Mouse (Mus musculus) urinary bladder, postnatal 25 days (tissue): ENCODE results near the gene Gm21964.

Source experiments
- DNase-seq: peaks from one replicate; pipeline ENCODE4 v3.0.0; 2022; ENCODE audit warnings: low spot score

Gm21964 gene

GRCm38 (mm10) chr8:110100907-110101306 lies at the start of gene Gm21964:
TSS of gene Gm21964 (plus strand) at chr8:110101207.
- no peak for DNase-seq

DNA sequence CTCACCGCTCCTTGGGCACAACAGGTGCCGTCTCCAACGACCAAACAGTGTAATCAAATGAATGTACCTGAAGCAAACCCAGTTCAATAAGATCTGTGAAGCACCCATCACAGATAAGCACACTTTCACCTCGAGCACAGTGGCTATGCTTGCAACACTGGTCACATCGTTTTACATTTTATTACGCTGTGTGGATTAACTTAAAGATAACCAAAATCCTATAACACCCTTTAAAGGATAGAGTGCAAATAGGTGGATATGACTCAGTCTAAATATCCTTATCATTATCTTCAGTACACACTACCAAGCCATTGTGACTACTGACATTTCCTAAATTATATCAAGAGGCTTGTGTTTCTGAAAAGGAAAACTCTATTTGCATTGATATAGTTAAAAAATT lies 49.8 kb upstream of the Gm21964 start:
- DNase-seq: no peak

DNA sequence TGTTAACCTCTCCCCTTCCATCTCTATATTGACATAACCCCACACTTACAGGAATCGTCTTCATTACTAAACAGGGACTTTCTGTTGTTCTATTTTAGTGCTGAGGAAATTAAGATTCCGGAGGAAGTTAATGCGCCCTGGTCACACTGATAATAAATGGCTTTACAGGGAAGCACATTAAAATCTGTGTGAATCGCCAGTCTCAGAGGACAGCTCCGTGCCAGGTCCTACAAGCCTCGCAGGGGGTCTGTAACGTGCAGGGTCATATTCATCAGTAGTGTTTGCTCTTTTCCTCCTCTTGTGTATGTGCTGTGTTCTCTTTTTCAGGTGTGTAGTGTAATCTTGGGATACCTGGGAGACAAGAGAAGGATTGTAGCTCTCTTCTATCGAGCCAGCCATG lies 42.8 kb upstream of the Gm21964 start:
- no peak for DNase-seq

DNA sequence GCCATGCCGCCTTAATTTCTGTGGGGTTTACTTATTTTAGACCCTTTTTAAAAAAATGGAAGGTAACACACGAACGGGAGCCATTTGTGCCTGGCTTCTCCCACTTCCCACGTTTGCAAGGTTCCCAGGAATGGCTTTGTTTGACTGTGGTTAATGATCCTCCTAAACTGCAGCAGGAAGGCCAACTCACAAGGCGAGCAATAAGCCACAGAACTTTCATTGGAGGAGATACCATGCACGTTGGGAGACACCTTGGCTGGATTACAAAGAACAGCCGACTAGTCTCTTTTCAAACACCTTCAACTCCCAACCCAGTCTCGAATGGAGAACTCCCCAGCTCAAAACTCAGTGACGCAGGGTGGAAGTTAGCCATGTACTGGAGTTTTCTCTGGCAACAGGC lies 36.8 kb upstream of the Gm21964 start:
- no peak for DNase-seq

DNA sequence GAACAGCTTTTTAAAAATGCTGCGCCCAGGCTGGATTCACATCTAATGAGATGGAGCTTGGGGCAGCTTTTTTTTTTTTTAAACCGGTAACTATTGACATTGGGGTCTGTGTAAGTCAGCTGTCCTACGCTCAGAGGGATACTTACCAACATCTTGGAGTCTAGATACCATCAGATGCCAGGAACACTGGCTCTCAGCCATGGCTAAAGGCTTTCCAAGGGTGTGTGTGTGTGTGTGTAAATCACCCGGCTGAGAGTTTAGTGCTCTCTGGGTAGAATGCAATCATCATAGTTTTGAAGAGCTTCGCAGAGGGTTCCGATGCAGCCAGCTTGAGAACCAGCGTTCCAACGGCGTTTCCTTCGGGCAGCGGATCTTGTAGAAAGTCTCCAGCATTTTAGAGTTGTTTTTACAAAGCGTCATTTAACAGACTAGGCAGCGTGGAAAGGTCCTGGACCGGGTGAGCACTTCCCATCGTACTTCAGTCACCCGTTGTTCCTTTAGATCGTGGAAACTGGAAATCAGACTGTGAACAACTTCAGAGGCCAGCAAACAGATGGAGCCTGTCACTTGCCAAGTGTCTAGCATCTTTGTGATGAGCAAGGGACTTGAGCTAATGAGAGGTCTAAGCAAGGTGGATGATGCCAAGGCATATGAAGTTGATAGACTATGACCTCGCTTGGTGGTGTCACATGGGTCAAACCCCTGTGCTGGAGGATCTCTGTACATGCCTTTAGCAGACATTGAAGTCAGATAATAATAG lies 36.2 kb upstream of the Gm21964 start:
- no peak for DNase-seq

- DNase-seq: no peak
Measured at GRCm38 (mm10) chr8:110065676-110066075, 35.3 kb upstream of the Gm21964 start.

GRCm38 (mm10) chr8:110069706-110070105 lies 31.3 kb upstream of the Gm21964 start:
- no peak for DNase-seq

- DNase-seq: peak; percentile 65
Measured at GRCm38 (mm10) chr8:110071600-110071999, 29.4 kb upstream of the Gm21964 start.

- no peak for DNase-seq
Measured at GRCm38 (mm10) chr8:110074496-110074895, 26.5 kb upstream of the Gm21964 start.

- DNase-seq: peak; percentile 60
Measured at GRCm38 (mm10) chr8:110079282-110080221, 21.5 kb upstream of the Gm21964 start, which contains the start of gene Zfp612. TSS of gene Zfp612 (plus strand) at chr8:110079746.

GRCm38 (mm10) chr8:110082416-110083105 lies 18.4 kb upstream of the Gm21964 start:
- DNase-seq: no peak

GRCm38 (mm10) chr8:110091869-110092268 lies 9.1 kb upstream of the Gm21964 start:
- no peak for DNase-seq

DNA sequence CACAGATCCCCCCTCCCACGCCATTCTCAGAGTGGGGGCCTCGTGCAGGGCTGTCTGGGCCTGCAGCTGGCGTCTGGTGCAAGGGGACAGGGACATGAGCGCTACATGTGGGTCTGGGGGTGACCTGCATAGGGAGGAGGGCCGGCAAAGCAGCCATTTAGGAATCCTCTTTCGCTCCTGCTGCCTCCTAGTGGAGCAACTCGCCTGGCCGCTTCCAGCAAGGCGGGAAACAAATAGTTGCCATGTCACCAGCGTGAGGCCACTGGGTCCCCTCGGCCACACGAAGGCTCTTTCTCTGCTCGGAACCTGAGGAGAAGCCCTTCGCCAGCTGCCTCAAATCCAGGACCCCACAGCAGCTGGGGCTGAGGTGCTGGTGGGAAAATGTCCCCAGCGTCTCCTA lies 669 bp downstream of the Gm21964 start:
- no peak for DNase-seq

GRCm38 (mm10) chr8:110102653-110103052 lies 1.6 kb downstream of the Gm21964 start, which contains the start of gene Gm17720:
TSS of gene Gm17720 (minus strand) at chr8:110102753.
- DNase-seq: no peak

- no peak for DNase-seq
Measured at GRCm38 (mm10) chr8:110119715-110120114, 18.7 kb downstream of the Gm21964 start.

GRCm38 (mm10) chr8:110130537-110130936 lies 29.5 kb downstream of the Gm21964 start:
- peak; percentile 60 for DNase-seq

DNA sequence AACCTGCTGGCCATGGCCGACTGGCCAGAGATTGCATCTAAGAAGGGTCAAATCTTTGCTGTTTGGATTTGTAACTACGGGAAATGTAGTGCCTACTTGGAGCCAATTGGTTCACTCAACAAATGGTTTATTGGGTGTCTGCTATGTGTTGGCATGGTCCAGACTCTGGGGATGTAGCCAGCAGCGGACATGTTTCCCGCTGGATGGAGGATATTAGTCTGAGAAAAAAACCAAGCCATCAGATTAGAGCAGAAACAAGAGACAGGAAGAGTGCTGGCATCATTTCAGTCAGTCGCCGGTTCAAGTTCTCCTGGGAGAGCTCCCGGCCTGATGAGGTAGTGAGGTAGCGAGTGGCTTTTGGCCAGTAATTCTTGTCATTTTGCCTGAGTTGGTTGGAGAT lies 33.2 kb downstream of the Gm21964 start:
- no peak for DNase-seq

- no peak for DNase-seq
Measured at GRCm38 (mm10) chr8:110135515-110135914, 34.5 kb downstream of the Gm21964 start.

DNA sequence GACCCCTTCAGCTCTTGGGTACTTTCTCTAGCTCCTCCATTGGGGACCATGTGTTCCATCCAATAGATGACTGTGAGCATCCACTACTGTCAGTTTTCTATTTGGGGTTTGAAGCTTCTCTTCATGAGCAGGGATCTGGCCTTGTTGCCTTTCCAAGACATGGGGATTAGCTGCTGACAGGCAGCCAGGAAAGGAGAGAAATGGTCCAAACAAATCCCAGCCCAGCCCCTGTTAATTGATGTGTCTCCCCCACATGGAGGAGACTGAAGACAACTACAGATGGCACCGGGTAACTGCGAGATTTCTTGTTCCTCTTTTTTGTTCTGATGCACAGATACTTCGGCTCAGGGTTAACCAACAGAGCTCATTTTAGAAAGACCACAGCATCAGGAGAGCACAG lies 39.1 kb downstream of the Gm21964 start:
- no peak for DNase-seq

GRCm38 (mm10) chr8:110140770-110141169 lies 39.8 kb downstream of the Gm21964 start:
- no peak for DNase-seq

DNA sequence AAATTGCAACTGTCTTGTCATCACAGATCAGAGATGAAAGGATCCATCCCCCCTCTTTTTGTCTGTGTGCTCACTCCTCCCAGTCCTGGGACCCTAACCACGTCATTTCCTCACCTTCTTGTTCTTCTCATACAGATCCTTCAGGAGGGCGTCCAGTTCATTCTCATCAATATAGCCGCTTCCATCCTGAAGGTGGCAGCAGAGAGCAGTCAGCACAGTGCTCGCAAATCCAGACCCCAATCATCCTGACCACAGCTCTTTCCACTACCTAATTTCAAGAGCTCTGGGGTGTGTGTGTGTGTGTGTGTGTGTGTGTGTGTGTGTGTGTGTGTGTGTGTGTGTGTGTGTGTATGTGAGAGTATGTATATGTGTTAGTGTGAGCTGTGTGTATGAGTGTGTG lies 44.5 kb downstream of the Gm21964 start:
- peak; percentile 43 for DNase-seq

GRCm38 (mm10) chr8:110152951-110153350 lies 51.9 kb downstream of the Gm21964 start:
- no peak for DNase-seq
